Mouse (Mus musculus): Measurements from ENCODE around the gene Ajap1.
A peak's percentile ranks its signal among the peaks of the same experiment; 100 is the strongest.

- TF ChIP-seq POLR2A (IDR thresholded peaks at IDR 0.05; ENCODE audit: borderline replicate concordance, insufficient read depth, low read length) (no peak), CTCF (IDR thresholded peaks at IDR 0.05; ENCODE audit: borderline replicate concordance, insufficient read depth, low read depth, low read length) (peak; percentile 14; the same call in 1 of the 2 replicates)
Measured at GRCm38 (mm10) chr4:153473480-153474252, 8.9 kb downstream of the Ajap1 start.
